Mouse (Mus musculus) intestine, embryonic 14.5 days (tissue): Measurements from ENCODE around the gene Zfp189. TPM values are rescaled to one million over a fixed set of nuclear protein-coding genes. Genes with fewer than 3 reads are reported as not detected.

Source experiments
- ATAC-seq: fragments of 200-750 bp; cut with Nextera tagmentation; replicated peaks from 2 replicates; pipeline ENCODE4 v1.8.0; 2017; ENCODE audit warnings: low read depth, moderate number of reproducible peaks, moderate TSS enrichment, moderate library complexity; ENCODE audit not compliant: low FRiP score, low TSS enrichment
- DNase-seq: peaks from one replicate; pipeline ENCODE4 v3.0.0-alpha.2; 2018; ENCODE audit warnings: low spot score
- H3K27ac ChIP-seq: fragments of 300-500 bp; sonication (generic); 2 replicates; pipeline ENCODE4 v1.5.1; 2014; ENCODE audit warnings: low read depth, mild to moderate bottlenecking, control low read depth
- H3K27me3 ChIP-seq: fragments of 300-500 bp; sonication (generic); replicated peaks from 2 replicates; pipeline ENCODE4 v1.6.1; 2014; ENCODE audit warnings: low read length, control low read depth; ENCODE audit not compliant: control insufficient read depth, insufficient read depth
- H3K36me3 ChIP-seq: fragments of 300-500 bp; sonication (generic); 2 replicates; pipeline ENCODE4 v1.6.1; 2014; ENCODE audit warnings: low read length, control low read depth; ENCODE audit not compliant: control insufficient read depth, insufficient read depth
- H3K4me1 ChIP-seq: fragments of 300-500 bp; sonication (generic); replicated peaks from 2 replicates; pipeline ENCODE4 v1.6.1; 2014; ENCODE audit warnings: low read length, control low read depth, mixed read lengths; ENCODE audit not compliant: control insufficient read depth, insufficient read depth
- H3K4me2 ChIP-seq: fragments of 300-500 bp; sonication (generic); 2 replicates; pipeline ENCODE4 v1.6.1; 2014; ENCODE audit warnings: low read length
- H3K4me3 ChIP-seq: fragments of 300-500 bp; sonication (generic); 2 replicates; pipeline ENCODE4 v1.5.1; 2014; ENCODE audit warnings: low read depth, low read length, control low read depth, mixed read lengths
- H3K9ac ChIP-seq: fragments of 300-500 bp; sonication (generic); 2 replicates; pipeline ENCODE4 v1.6.1; 2014; ENCODE audit warnings: mild to moderate bottlenecking, low read length
- H3K9me3 ChIP-seq: fragments of 300-500 bp; sonication (generic); 2 replicates; pipeline ENCODE4 v1.6.1; 2016; ENCODE audit warnings: low read length, control low read depth; ENCODE audit not compliant: control insufficient read depth
- WGBS: fragments of 180-500 bp; shearing (Covaris S2); extraction: QIAGEN DNeasy Blood & Tissue Kit; methylation state at CpG from one replicate; pipeline ENCODE4 v1.1.7; 2014; 5-methylcytosine and 5-hydroxymethylcytosine counted together
- polyA plus RNA-seq: library from polyadenylated mRNA; unstranded; fragments of >200 nt; fragmentation: Nextera tagmentation; extraction: Ambion mirVana; gene quantifications from 2 replicates; pipeline ENCODE4 v1.2.1, GENCODE M21; 2014

The Zfp189 gene
- polyA plus RNA-seq, 1 experiment from 2014 or later = 6.1 TPM

- WGBS = 80% methylated on average over 9 of the region's 9 CpGs
- peak overlapping the region; percentile 64; the same call in 1 of the 2 replicates for H3K4me2 ChIP-seq
- H3K9me3 ChIP-seq = no peaks in the 10 kb centered on the region
- H3K36me3 ChIP-seq = peaks cover 27% of the 10 kb centered on the region
- no peaks in the 10 kb centered on the region for H3K27me3 ChIP-seq
- H3K4me1 ChIP-seq = peaks cover 10% of the 10 kb centered on the region
- 0 out of 2 replicates have a peak overlapping the region, but pooled peaks have one; percentile 74 for H3K4me3 ChIP-seq
- no peak overlapping the region for H3K27ac ChIP-seq
- DNase-seq (no peak), ATAC-seq (no peak)
- H3K9ac ChIP-seq = no peak overlapping the region
Measured at GRCm38 (mm10) chr4:49522576-49522975, 1.6 kb downstream of the Zfp189 start.

GRCm38 (mm10) chr4:49535036-49535435 lies 14.1 kb downstream of the Zfp189 start:
- ATAC-seq = no peak
- H3K4me2 ChIP-seq = no peak overlapping the region
- H3K27me3 ChIP-seq = no peaks in the 10 kb centered on the region
- WGBS = 88% methylated on average over 3 of the region's 3 CpGs
- H3K4me1 ChIP-seq = no peaks in the 10 kb centered on the region
- no peak overlapping the region for H3K9ac ChIP-seq
- DNase-seq = no peak
- no peak overlapping the region for H3K4me3 ChIP-seq
- H3K36me3 ChIP-seq = peaks cover 12% of the 10 kb centered on the region
- peaks cover 3% of the 10 kb centered on the region; the same call in 1 of the 2 replicates for H3K9me3 ChIP-seq
- no peak overlapping the region for H3K27ac ChIP-seq

- no peak for ATAC-seq
- no peaks in the 10 kb centered on the region for H3K9me3 ChIP-seq
- no peak overlapping the region for H3K27ac ChIP-seq
- H3K4me2 ChIP-seq = no peak overlapping the region
- WGBS = 90% methylated on average over 4 of the region's 4 CpGs
- no peak overlapping the region for H3K9ac ChIP-seq
- H3K27me3 ChIP-seq = no peaks in the 10 kb centered on the region
- no peak overlapping the region for H3K4me3 ChIP-seq
- H3K36me3 ChIP-seq = peaks cover 4% of the 10 kb centered on the region; the same call in 1 of the 2 replicates
- H3K4me1 ChIP-seq = no peaks in the 10 kb centered on the region
- DNase-seq = no peak
Measured at GRCm38 (mm10) chr4:49535675-49536294, 14.8 kb downstream of the Zfp189 start.

GRCm38 (mm10) chr4:49536671-49537070 lies 15.7 kb downstream of the Zfp189 start:
- no peak overlapping the region for H3K4me2 ChIP-seq
- WGBS = 90% methylated on average over 4 of the region's 4 CpGs
- H3K36me3 ChIP-seq = no peaks in the 10 kb centered on the region
- H3K4me1 ChIP-seq = no peaks in the 10 kb centered on the region
- H3K9me3 ChIP-seq = no peaks in the 10 kb centered on the region
- H3K27ac ChIP-seq = no peak overlapping the region
- DNase-seq (no peak), ATAC-seq (no peak)
- no peak overlapping the region for H3K9ac ChIP-seq
- no peak overlapping the region for H3K4me3 ChIP-seq
- no peaks in the 10 kb centered on the region for H3K27me3 ChIP-seq

GRCm38 (mm10) chr4:49539665-49540064 lies 18.7 kb downstream of the Zfp189 start:
- ATAC-seq (no peak), DNase-seq (no peak)
- Histone ChIP-seq H3K4me3 (no peak overlapping the region), H3K9ac (no peak overlapping the region), H3K27ac (no peak overlapping the region), H3K4me2 (no peak overlapping the region), H3K4me1 (no peaks in the 10 kb centered on the region), H3K27me3 (no peaks in the 10 kb centered on the region), H3K9me3 (no peaks in the 10 kb centered on the region), H3K36me3 (no peaks in the 10 kb centered on the region)
- 65% methylated on average over 6 of the region's 6 CpGs for WGBS

- H3K9ac ChIP-seq = no peak overlapping the region
- no peak overlapping the region for H3K27ac ChIP-seq
- no peak for ATAC-seq
- H3K4me3 ChIP-seq = no peak overlapping the region
- H3K4me1 ChIP-seq = no peaks in the 10 kb centered on the region
- H3K36me3 ChIP-seq = no peaks in the 10 kb centered on the region
- H3K9me3 ChIP-seq = no peaks in the 10 kb centered on the region
- WGBS = 80% methylated on average over 3 of the region's 3 CpGs
- H3K4me2 ChIP-seq = no peak overlapping the region
- H3K27me3 ChIP-seq = no peaks in the 10 kb centered on the region
- DNase-seq = no peak
Measured at GRCm38 (mm10) chr4:49540966-49541365, 20.0 kb downstream of the Zfp189 start.

GRCm38 (mm10) chr4:49546026-49546425 lies 25.1 kb downstream of the Zfp189 start:
- no peaks in the 10 kb centered on the region for H3K27me3 ChIP-seq
- H3K4me2 ChIP-seq = no peak overlapping the region
- WGBS = 83% methylated on average over 2 of the region's 2 CpGs
- H3K36me3 ChIP-seq = no peaks in the 10 kb centered on the region
- H3K27ac ChIP-seq = no peak overlapping the region
- no peak overlapping the region for H3K9ac ChIP-seq
- DNase-seq = no peak
- H3K4me1 ChIP-seq = no peaks in the 10 kb centered on the region
- ATAC-seq = no peak
- H3K4me3 ChIP-seq = no peak overlapping the region
- no peaks in the 10 kb centered on the region for H3K9me3 ChIP-seq

- H3K4me2 ChIP-seq = peak overlapping the region; percentile 14; the same call in 1 of the 2 replicates
- H3K9me3 ChIP-seq = no peaks in the 10 kb centered on the region
- no peaks in the 10 kb centered on the region for H3K36me3 ChIP-seq
- H3K9ac ChIP-seq = no peak overlapping the region
- peak; percentile 76; the same call in 1 of the 2 replicates for ATAC-seq
- WGBS = 57% methylated on average over 6 of the region's 6 CpGs
- no peak overlapping the region for H3K27ac ChIP-seq
- H3K4me1 ChIP-seq = no peaks in the 10 kb centered on the region
- H3K4me3 ChIP-seq = no peak overlapping the region
- H3K27me3 ChIP-seq = no peaks in the 10 kb centered on the region
- DNase-seq = no peak
Measured at GRCm38 (mm10) chr4:49546873-49547543, 26.0 kb downstream of the Zfp189 start.
